Mouse (Mus musculus): ENCODE measurements around the gene Ap1b1. TPM values are rescaled to one million over a fixed set of nuclear protein-coding genes. Genes with fewer than 3 reads are reported as not detected.
A peak's percentile ranks its signal among the peaks of the same experiment; 100 is the strongest.

Ap1b1 gene
- polyA plus RNA-seq (2015; fragmentation: Nextera tagmentation; extraction: Ambion mirVana) = 87.2 and 93.9 TPM in 2 replicates

- ATAC-seq = peak; percentile 93
- peak within 1 kb of the TSS; percentile 79 for H3K4me3 ChIP-seq (replicated peaks)
- peaks cover 18% of the 10 kb centered on the region for H3K4me1 ChIP-seq (replicated peaks)
- H3K36me3 ChIP-seq = peaks cover 11% of the 10 kb centered on the region
- H3K27ac ChIP-seq = peak within 1 kb of the TSS; percentile 62
- no peaks in the 10 kb centered on the region for H3K9me3 ChIP-seq
- peak within 1 kb of the TSS; percentile 87 for H3K9ac ChIP-seq (replicated peaks)
- H3K27me3 ChIP-seq = 0 out of 2 replicates have a peak, but pooled peaks cover 2% of the 10 kb centered on the region
- peak within 1 kb of the TSS; percentile 92 for H3K4me2 ChIP-seq (replicated peaks)
- WGBS = 1% methylated on average over 62 of the region's 62 CpGs
Observed at GRCm38 (mm10) chr11:4986695-4987486, at the start of gene Ap1b1. TSS of gene Ap1b1 (plus strand) at chr11:4986824.

GRCm38 (mm10) chr11:4946530-4946929, 40.1 kb upstream of the Ap1b1 start:
- H3K27me3 ChIP-seq = peaks cover 81% of the 10 kb centered on the region
- H3K36me3 ChIP-seq = no peaks in the 10 kb centered on the region
- peaks cover 38% of the 10 kb centered on the region for H3K4me1 ChIP-seq (replicated peaks)
- H3K9me3 ChIP-seq = no peaks in the 10 kb centered on the region
- peak overlapping the region; percentile 81 for H3K4me2 ChIP-seq (replicated peaks)
- WGBS = 48% methylated on average over 13 of the region's 13 CpGs
- H3K27ac ChIP-seq = peak overlapping the region; percentile 91; the same call in 1 of the 2 replicates
- peak overlapping the region; percentile 48; the same call in 1 of the 2 replicates for H3K9ac ChIP-seq (replicated peaks)
- peak overlapping the region; percentile 66 for H3K4me3 ChIP-seq (replicated peaks)
- peak; percentile 51 for ATAC-seq

GRCm38 (mm10) chr11:4946947-4947812, 39.4 kb upstream of the Ap1b1 start:
- no peaks in the 10 kb centered on the region for H3K36me3 ChIP-seq
- under 1% methylated on average over 113 of the region's 120 CpGs for WGBS
- H3K4me2 ChIP-seq (replicated peaks) = peak overlapping the region; percentile 81
- H3K9me3 ChIP-seq = no peaks in the 10 kb centered on the region
- peak overlapping the region; percentile 81 for H3K9ac ChIP-seq (replicated peaks)
- H3K27ac ChIP-seq = peak overlapping the region; percentile 91
- H3K4me1 ChIP-seq (replicated peaks) = peaks cover 38% of the 10 kb centered on the region
- peak overlapping the region; percentile 66 for H3K4me3 ChIP-seq (replicated peaks)
- peak; percentile 94 for ATAC-seq
- peaks cover 88% of the 10 kb centered on the region for H3K27me3 ChIP-seq

DNA sequence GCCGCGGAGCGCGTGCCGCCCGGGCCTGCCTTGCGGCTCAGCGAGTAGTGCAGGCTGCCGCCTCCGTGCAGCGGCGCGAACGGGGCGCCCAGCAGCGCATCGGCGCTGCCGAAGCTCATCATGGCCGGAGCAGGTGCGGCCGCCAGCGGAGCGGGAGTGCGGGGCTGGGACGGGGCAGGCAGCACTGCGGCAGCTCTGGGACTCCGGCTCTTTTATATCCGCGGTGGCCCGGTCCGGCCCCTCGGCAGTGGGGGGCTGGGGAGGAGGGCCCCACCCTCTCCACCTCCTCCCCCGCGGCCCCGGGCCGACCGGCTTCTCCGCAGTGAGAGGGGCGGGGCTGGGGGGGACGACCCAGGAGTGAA, 38.8 kb upstream of the Ap1b1 start, which contains the start of gene Nefh:
Gene Nefh, minus strand, starts transcription at position 252 of the 362 bp plus-strand sequence.
- Histone ChIP-seq H3K4me1 (replicated peaks) (peaks cover 38% of the 10 kb centered on the region), H3K9me3 (no peaks in the 10 kb centered on the region), H3K9ac (replicated peaks) (peak within 1 kb of the TSS; percentile 81), H3K4me3 (replicated peaks) (peak within 1 kb of the TSS; percentile 66), H3K36me3 (no peaks in the 10 kb centered on the region), H3K27ac (peak within 1 kb of the TSS; percentile 91), H3K27me3 (peaks cover 93% of the 10 kb centered on the region), H3K4me2 (replicated peaks) (peak within 1 kb of the TSS; percentile 81)
- ATAC-seq = peak; percentile 44
- WGBS = under 1% methylated on average over 36 of the region's 41 CpGs

DNA sequence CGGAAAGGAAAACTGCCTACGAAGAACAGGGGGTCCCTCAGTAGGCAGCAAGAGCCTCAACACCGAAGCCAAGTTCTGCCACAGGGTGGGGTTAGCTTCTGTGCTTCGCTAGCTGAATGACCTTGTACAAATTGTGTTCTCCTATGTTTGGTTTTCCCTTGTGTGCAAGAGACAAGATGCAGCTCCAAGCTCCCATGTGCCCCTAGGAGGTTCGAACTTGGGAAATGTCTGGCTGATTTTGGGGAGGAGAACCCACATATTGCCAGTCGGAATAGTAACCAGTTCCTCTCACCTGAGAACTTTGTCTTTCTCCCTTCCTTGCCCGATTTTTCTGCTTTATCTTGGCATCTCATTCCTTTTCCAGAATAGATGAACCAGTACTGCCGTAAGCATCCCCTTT, 37.8 kb upstream of the Ap1b1 start:
- H3K36me3 ChIP-seq = no peaks in the 10 kb centered on the region
- peaks cover 97% of the 10 kb centered on the region for H3K27me3 ChIP-seq
- peak overlapping the region; percentile 81 for H3K4me2 ChIP-seq (replicated peaks)
- peak overlapping the region; percentile 24; the same call in 1 of the 2 replicates for H3K9ac ChIP-seq (replicated peaks)
- H3K27ac ChIP-seq = no peak overlapping the region
- no peak for ATAC-seq
- H3K4me1 ChIP-seq (replicated peaks) = peaks cover 48% of the 10 kb centered on the region
- 36% methylated on average over 8 of the region's 8 CpGs for WGBS
- H3K9me3 ChIP-seq = no peaks in the 10 kb centered on the region
- H3K4me3 ChIP-seq (replicated peaks) = peak overlapping the region; percentile 66

DNA sequence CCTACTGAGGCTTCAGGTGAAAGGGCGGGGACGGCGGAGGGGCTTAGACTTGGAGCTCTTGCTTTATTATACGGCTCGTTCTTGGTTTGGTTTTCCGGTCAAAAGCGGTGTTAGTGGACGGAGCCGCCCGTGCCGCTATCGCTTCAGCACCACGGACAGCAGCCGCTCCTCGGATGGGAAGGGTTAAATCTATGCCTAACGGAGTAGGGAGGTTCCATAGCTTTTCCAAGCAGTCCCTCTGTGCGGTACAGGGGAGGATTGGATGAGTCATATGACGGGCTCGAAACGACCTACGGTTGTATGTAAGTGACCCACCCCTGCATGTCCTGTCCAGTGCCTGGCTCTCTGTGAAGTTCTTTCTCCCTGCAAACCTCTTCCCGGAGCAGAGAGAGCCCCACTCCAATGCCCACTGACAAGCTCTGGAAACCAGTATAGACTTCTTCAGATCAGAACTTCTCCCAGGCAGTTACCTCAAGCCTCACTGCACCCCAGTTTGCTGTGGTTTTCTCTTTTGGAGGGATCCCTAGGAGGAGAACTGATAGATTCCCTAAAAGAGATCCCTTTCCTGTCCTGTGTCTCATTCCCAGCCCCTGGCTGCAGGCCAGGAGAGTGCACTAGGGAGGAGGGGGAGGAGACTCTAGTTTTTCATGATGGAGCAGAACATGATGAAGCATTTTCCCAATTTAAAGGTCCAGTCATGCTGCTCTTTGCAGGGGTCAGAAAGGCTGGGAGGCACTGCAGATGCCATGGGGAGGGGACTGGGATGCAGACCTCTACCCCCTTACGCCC, 37.2 kb upstream of the Ap1b1 start:
- Histone ChIP-seq H3K36me3 (no peaks in the 10 kb centered on the region), H3K27me3 (peaks cover 96% of the 10 kb centered on the region), H3K9me3 (no peaks in the 10 kb centered on the region), H3K4me3 (replicated peaks) (peak overlapping the region; percentile 66), H3K27ac (no peak overlapping the region), H3K4me2 (replicated peaks) (peak overlapping the region; percentile 81), H3K9ac (replicated peaks) (peak overlapping the region; percentile 24), H3K4me1 (replicated peaks) (peaks cover 53% of the 10 kb centered on the region)
- WGBS = 5% methylated on average over 23 of the region's 23 CpGs
- ATAC-seq = no peak

GRCm38 (mm10) chr11:4953401-4953800, 33.2 kb upstream of the Ap1b1 start:
- ATAC-seq = no peak
- Histone ChIP-seq H3K27ac (no peak overlapping the region), H3K9ac (replicated peaks) (peak overlapping the region; percentile 32; the same call in 1 of the 2 replicates), H3K4me1 (replicated peaks) (peaks cover 32% of the 10 kb centered on the region), H3K27me3 (peaks cover 63% of the 10 kb centered on the region), H3K4me3 (replicated peaks) (no peak overlapping the region), H3K36me3 (no peaks in the 10 kb centered on the region), H3K9me3 (no peaks in the 10 kb centered on the region), H3K4me2 (replicated peaks) (peak overlapping the region; percentile 30; the same call in 1 of the 2 replicates)
- WGBS = 4% methylated on average over 5 of the region's 6 CpGs

DNA sequence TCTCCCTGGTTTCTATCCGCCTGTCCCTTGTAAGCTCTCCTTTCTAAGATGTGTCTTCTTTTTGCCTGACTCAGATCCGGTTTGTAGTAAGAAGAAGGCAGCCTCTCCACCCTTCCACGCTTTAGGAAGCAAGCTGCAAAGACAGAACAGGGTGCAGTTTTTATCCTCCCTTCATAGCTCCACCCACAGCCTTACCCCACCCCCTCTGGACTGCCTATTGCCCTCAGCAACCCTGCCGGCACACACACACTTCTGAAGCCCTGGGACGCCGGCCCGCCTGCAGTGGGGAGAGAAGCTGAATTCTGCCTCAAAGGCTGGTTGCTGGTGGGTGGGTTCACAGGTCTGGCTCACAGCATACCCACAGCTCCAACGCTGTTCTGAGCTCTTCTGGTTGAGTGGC, 32.7 kb upstream of the Ap1b1 start:
- H3K9ac ChIP-seq (replicated peaks) = peak overlapping the region; percentile 32; the same call in 1 of the 2 replicates
- peak overlapping the region; percentile 30; the same call in 1 of the 2 replicates for H3K4me2 ChIP-seq (replicated peaks)
- peaks cover 58% of the 10 kb centered on the region for H3K27me3 ChIP-seq
- H3K4me3 ChIP-seq (replicated peaks) = no peak overlapping the region
- H3K27ac ChIP-seq = no peak overlapping the region
- H3K4me1 ChIP-seq (replicated peaks) = peaks cover 27% of the 10 kb centered on the region
- peak; percentile 37; the same call in 1 of the 2 replicates for ATAC-seq
- under 1% methylated on average over 8 of the region's 8 CpGs for WGBS
- H3K9me3 ChIP-seq = no peaks in the 10 kb centered on the region
- H3K36me3 ChIP-seq = no peaks in the 10 kb centered on the region

GRCm38 (mm10) chr11:4963099-4963808, 23.4 kb upstream of the Ap1b1 start:
- WGBS = 57% methylated on average over 6 of the region's 6 CpGs
- Histone ChIP-seq H3K4me1 (replicated peaks) (0 out of 2 replicates have a peak, but pooled peaks cover 2% of the 10 kb centered on the region), H3K9ac (replicated peaks) (no peak overlapping the region), H3K4me2 (replicated peaks) (no peak overlapping the region), H3K27me3 (peaks cover 1% of the 10 kb centered on the region), H3K9me3 (no peaks in the 10 kb centered on the region), H3K4me3 (replicated peaks) (no peak overlapping the region), H3K36me3 (no peaks in the 10 kb centered on the region), H3K27ac (no peak overlapping the region; the same call in 1 of the 2 replicates)
- no peak for ATAC-seq

- ATAC-seq = no peak
- Histone ChIP-seq H3K9ac (replicated peaks) (no peak overlapping the region), H3K4me1 (replicated peaks) (0 out of 2 replicates have a peak, but pooled peaks cover 2% of the 10 kb centered on the region), H3K4me3 (replicated peaks) (no peak overlapping the region), H3K27ac (no peak overlapping the region), H3K9me3 (no peaks in the 10 kb centered on the region), H3K4me2 (replicated peaks) (no peak overlapping the region), H3K36me3 (no peaks in the 10 kb centered on the region), H3K27me3 (no peaks in the 10 kb centered on the region)
- WGBS = 58% methylated on average over 2 of the region's 2 CpGs
Observed at GRCm38 (mm10) chr11:4966325-4966724, 20.3 kb upstream of the Ap1b1 start.

GRCm38 (mm10) chr11:4966888-4967287, 19.7 kb upstream of the Ap1b1 start:
- no peak overlapping the region for H3K9ac ChIP-seq (replicated peaks)
- no peak overlapping the region for H3K4me2 ChIP-seq (replicated peaks)
- H3K27me3 ChIP-seq = no peaks in the 10 kb centered on the region
- H3K9me3 ChIP-seq = no peaks in the 10 kb centered on the region
- no peaks in the 10 kb centered on the region for H3K36me3 ChIP-seq
- no peak for ATAC-seq
- H3K4me3 ChIP-seq (replicated peaks) = no peak overlapping the region
- H3K4me1 ChIP-seq (replicated peaks) = 0 out of 2 replicates have a peak, but pooled peaks cover 2% of the 10 kb centered on the region
- WGBS = 59% methylated on average over 5 of the region's 5 CpGs
- H3K27ac ChIP-seq = no peak overlapping the region
